Mouse (Mus musculus) monocyte, adult 5-6 weeks (primary cell): Measurements from ENCODE around the gene Slc12a8. TPM values are rescaled to one million over a fixed set of nuclear protein-coding genes. Genes with fewer than 3 reads are reported as not detected.

ENCODE experiments used
- ATAC-seq: fragments of 153-309, 156-312 bp; replicated peaks from 2 replicates; pipeline ENCODE4 v1.8.0; 2017; ENCODE audit warnings: mild to moderate bottlenecking; ENCODE audit not compliant: low TSS enrichment, insufficient number of reproducible peaks, severe bottlenecking, poor library complexity, low FRiP score
- total RNA-seq: library from RNA; stranded (forward); fragments of 200-1000, 200-491, 200-594 nt; gene quantifications from 3 replicates; pipeline ENCODE4 v1.2.3, GENCODE M21; 2017

The Slc12a8 gene
- total RNA-seq, 1 experiment from 2014 or later: not detected

GRCm38 (mm10) chr16:33576271-33577189 lies 59.4 kb downstream of the Slc12a8 start:
- no peak for ATAC-seq

- no peak for ATAC-seq
Observed at GRCm38 (mm10) chr16:33578462-33578861, 61.3 kb downstream of the Slc12a8 start.

GRCm38 (mm10) chr16:33580331-33580730 lies 63.2 kb downstream of the Slc12a8 start:
- ATAC-seq: no peak

- ATAC-seq: no peak
Observed at GRCm38 (mm10) chr16:33580736-33581241, 63.7 kb downstream of the Slc12a8 start.

- no peak for ATAC-seq
Observed at GRCm38 (mm10) chr16:33581661-33582099, 64.6 kb downstream of the Slc12a8 start.

- ATAC-seq: no peak
Observed at GRCm38 (mm10) chr16:33582495-33582894, 65.4 kb downstream of the Slc12a8 start.

GRCm38 (mm10) chr16:33583333-33583732 lies 66.2 kb downstream of the Slc12a8 start:
- ATAC-seq: no peak; the same call in 1 of the 2 replicates

- peak; percentile 52 for ATAC-seq
Observed at GRCm38 (mm10) chr16:33583881-33584454, 66.8 kb downstream of the Slc12a8 start.

- peak; percentile 48 for ATAC-seq
Observed at GRCm38 (mm10) chr16:33584455-33585082, 67.4 kb downstream of the Slc12a8 start.

- no peak for ATAC-seq
Observed at GRCm38 (mm10) chr16:33585083-33585460, 67.9 kb downstream of the Slc12a8 start.

- no peak for ATAC-seq
Observed at GRCm38 (mm10) chr16:33587283-33588127, 70.4 kb downstream of the Slc12a8 start.

- no peak for ATAC-seq
Observed at GRCm38 (mm10) chr16:33588845-33589244, 71.7 kb downstream of the Slc12a8 start.

- no peak for ATAC-seq
Observed at GRCm38 (mm10) chr16:33590438-33590837, 73.3 kb downstream of the Slc12a8 start.

GRCm38 (mm10) chr16:33591390-33592067 lies 74.4 kb downstream of the Slc12a8 start:
- peak; percentile 59 for ATAC-seq

GRCm38 (mm10) chr16:33592286-33592685 lies 75.2 kb downstream of the Slc12a8 start:
- ATAC-seq: no peak

- ATAC-seq: no peak
Observed at GRCm38 (mm10) chr16:33593467-33593866, 76.3 kb downstream of the Slc12a8 start.

- ATAC-seq: no peak
Observed at GRCm38 (mm10) chr16:33594037-33594771, 77.1 kb downstream of the Slc12a8 start.
